Mouse (Mus musculus): ENCODE measurements around the gene Rnls.

DNA sequence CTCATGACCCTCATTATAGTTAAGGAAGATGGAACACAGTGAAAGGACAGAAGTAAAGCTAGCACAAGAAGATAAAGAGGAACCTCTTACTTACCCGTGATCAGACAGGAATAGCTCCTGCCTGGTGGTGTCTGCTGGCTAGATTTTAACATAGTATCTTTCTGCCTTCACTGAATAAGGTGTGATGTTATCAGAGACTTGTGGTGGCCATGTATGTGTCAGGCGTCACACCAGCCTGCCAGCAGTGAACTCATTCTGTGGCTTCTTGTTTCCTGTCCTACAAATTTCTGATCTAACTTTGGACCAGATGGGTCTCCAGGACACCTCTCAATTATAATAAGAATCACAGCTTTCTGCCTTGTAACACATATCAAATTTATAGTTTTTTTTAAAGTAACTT, 129.7 kb downstream of the Rnls start:
- TF ChIP-seq CTCF (IDR thresholded peaks at IDR 0.05) (no peak), EP300 (IDR thresholded peaks at IDR 0.05; ENCODE audit: insufficient read depth, low read depth, low read length) (no peak)

Data from heart, adult 2 months (tissue).